Mouse (Mus musculus) lung, embryonic 16.5 days (tissue): ENCODE results near the gene Ubac2. TPM values are rescaled to one million over a fixed set of nuclear protein-coding genes. Genes with fewer than 3 reads are reported as not detected.

Experiments used
- ATAC-seq: fragments of 200-750 bp; cut with Nextera tagmentation; 2 replicates; pipeline ENCODE4 v1.8.0; 2017; ENCODE audit warnings: low read depth, mild to moderate bottlenecking, moderate library complexity
- H3K27ac ChIP-seq: fragments of 300-500 bp; sonication (generic); 2 replicates; pipeline ENCODE4 v1.5.1; 2014; ENCODE audit warnings: mild to moderate bottlenecking, control low read depth, low read length
- H3K27me3 ChIP-seq: fragments of 300-500 bp; sonication (generic); 2 replicates; pipeline ENCODE4 v1.6.1; 2014; ENCODE audit warnings: low read depth, low read length, mixed read lengths; ENCODE audit not compliant: control insufficient read depth, insufficient read depth
- H3K36me3 ChIP-seq: fragments of 300-500 bp; sonication (generic); 2 replicates; pipeline ENCODE4 v1.6.1; 2014; ENCODE audit warnings: low read length; ENCODE audit not compliant: control insufficient read depth, insufficient read depth
- H3K4me1 ChIP-seq: fragments of 300-500 bp; sonication (generic); replicated peaks from 2 replicates; pipeline ENCODE4 v1.6.1; 2014; ENCODE audit warnings: low read length, mixed read lengths; ENCODE audit not compliant: control insufficient read depth, insufficient read depth
- H3K4me2 ChIP-seq: fragments of 300-500 bp; sonication (generic); 2 replicates; pipeline ENCODE4 v1.6.1; 2014; ENCODE audit warnings: low read depth, low read length, control low read depth
- H3K4me3 ChIP-seq: fragments of 300-500 bp; sonication (generic); 2 replicates; pipeline ENCODE4 v1.5.1; 2014; ENCODE audit warnings: mild to moderate bottlenecking, low read length, control low read depth
- H3K9ac ChIP-seq: fragments of 300-500 bp; sonication (generic); 2 replicates; pipeline ENCODE4 v1.6.1; 2014; ENCODE audit warnings: low read length, control low read depth
- H3K9me3 ChIP-seq: fragments of 300-500 bp; sonication (generic); 2 replicates; pipeline ENCODE4 v1.6.1; 2016; ENCODE audit warnings: low read length; ENCODE audit not compliant: control insufficient read depth
- WGBS: fragments of 180-500 bp; shearing (Covaris S2); extraction: QIAGEN DNeasy Blood & Tissue Kit; methylation state at CpG from one replicate; pipeline ENCODE4 v1.1.7; 2014; 5-methylcytosine and 5-hydroxymethylcytosine counted together
- polyA plus RNA-seq: library from polyadenylated mRNA; unstranded; fragments of >200 nt; fragmentation: Nextera tagmentation; extraction: Ambion mirVana; gene quantifications from 2 replicates; pipeline ENCODE4 v1.2.1, GENCODE M21; 2015

Gene Ubac2
- polyA plus RNA-seq, 1 experiment from 2014 or later = 56.9 TPM

GRCm38 (mm10) chr14:122020567-122020966, 142.1 kb downstream of the Ubac2 start:
- Histone ChIP-seq H3K9me3 (no peaks in the 10 kb centered on the region), H3K27me3 (no peaks in the 10 kb centered on the region), H3K4me3 (no peak overlapping the region), H3K27ac (no peak overlapping the region), H3K4me1 (no peaks in the 10 kb centered on the region), H3K9ac (no peak overlapping the region), H3K4me2 (no peak overlapping the region), H3K36me3 (no peaks in the 10 kb centered on the region; the same call in 1 of the 2 replicates)
- WGBS = 89% methylated on average over 6 of the region's 6 CpGs
- no peak for ATAC-seq

GRCm38 (mm10) chr14:122023054-122023453, 144.6 kb downstream of the Ubac2 start:
- H3K9ac ChIP-seq = no peak overlapping the region
- no peaks in the 10 kb centered on the region; the same call in 1 of the 2 replicates for H3K36me3 ChIP-seq
- WGBS = 87% methylated on average over 1 of the region's 1 CpGs
- no peaks in the 10 kb centered on the region for H3K27me3 ChIP-seq
- H3K9me3 ChIP-seq = no peaks in the 10 kb centered on the region
- no peak overlapping the region for H3K4me3 ChIP-seq
- no peak overlapping the region for H3K27ac ChIP-seq
- no peak overlapping the region for H3K4me2 ChIP-seq
- H3K4me1 ChIP-seq = no peaks in the 10 kb centered on the region
- no peak for ATAC-seq

- no peaks in the 10 kb centered on the region; the same call in 1 of the 2 replicates for H3K36me3 ChIP-seq
- H3K27me3 ChIP-seq = no peaks in the 10 kb centered on the region
- H3K27ac ChIP-seq = no peak overlapping the region
- no peaks in the 10 kb centered on the region for H3K9me3 ChIP-seq
- H3K4me1 ChIP-seq = no peaks in the 10 kb centered on the region
- ATAC-seq = no peak
- H3K9ac ChIP-seq = no peak overlapping the region
- no peak overlapping the region for H3K4me3 ChIP-seq
- H3K4me2 ChIP-seq = no peak overlapping the region
Measured at GRCm38 (mm10) chr14:122023928-122024327, 145.5 kb downstream of the Ubac2 start.

GRCm38 (mm10) chr14:122028926-122029745, 150.7 kb downstream of the Ubac2 start:
- Histone ChIP-seq H3K9me3 (no peaks in the 10 kb centered on the region), H3K4me3 (no peak overlapping the region), H3K4me2 (no peak overlapping the region), H3K36me3 (no peaks in the 10 kb centered on the region), H3K4me1 (no peaks in the 10 kb centered on the region), H3K9ac (no peak overlapping the region), H3K27ac (no peak overlapping the region), H3K27me3 (no peaks in the 10 kb centered on the region)
- peak; percentile 20; the same call in 1 of the 2 replicates for ATAC-seq
- whole genome bisulfite sequencing = 80% methylated on average over 11 of the region's 11 CpGs

- Histone ChIP-seq H3K9me3 (no peaks in the 10 kb centered on the region), H3K27me3 (no peaks in the 10 kb centered on the region), H3K4me3 (no peak overlapping the region), H3K27ac (no peak overlapping the region), H3K36me3 (no peaks in the 10 kb centered on the region), H3K4me1 (no peaks in the 10 kb centered on the region), H3K9ac (no peak overlapping the region), H3K4me2 (no peak overlapping the region)
- no peak for ATAC-seq
- WGBS = 85% methylated on average over 4 of the region's 4 CpGs
Measured at GRCm38 (mm10) chr14:122029851-122030250, 151.4 kb downstream of the Ubac2 start.

GRCm38 (mm10) chr14:122032045-122032444, 153.6 kb downstream of the Ubac2 start:
- H3K4me2 ChIP-seq = no peak overlapping the region
- H3K9ac ChIP-seq = no peak overlapping the region
- WGBS = 62% methylated on average over 2 of the region's 2 CpGs
- no peaks in the 10 kb centered on the region for H3K27me3 ChIP-seq
- H3K4me3 ChIP-seq = no peak overlapping the region
- H3K27ac ChIP-seq = no peak overlapping the region
- no peaks in the 10 kb centered on the region for H3K36me3 ChIP-seq
- ATAC-seq = no peak
- peaks cover 3% of the 10 kb centered on the region; the same call in 1 of the 2 replicates for H3K9me3 ChIP-seq
- H3K4me1 ChIP-seq = no peaks in the 10 kb centered on the region

- no peak within 1 kb of the TSS for H3K4me3 ChIP-seq
- 93% methylated on average over 13 of the region's 13 CpGs for WGBS
- no peak within 1 kb of the TSS for H3K27ac ChIP-seq
- no peak within 1 kb of the TSS for H3K4me2 ChIP-seq
- H3K9me3 ChIP-seq = peaks cover 3% of the 10 kb centered on the region; the same call in 1 of the 2 replicates
- no peaks in the 10 kb centered on the region for H3K27me3 ChIP-seq
- no peaks in the 10 kb centered on the region for H3K4me1 ChIP-seq
- ATAC-seq = no peak
- no peaks in the 10 kb centered on the region for H3K36me3 ChIP-seq
- H3K9ac ChIP-seq = no peak within 1 kb of the TSS
Measured at GRCm38 (mm10) chr14:122034451-122034850, 156.0 kb downstream of the Ubac2 start, which contains the start of gene Timm8a2. Gene Timm8a2 (plus strand): TSS chr14:122034674.

GRCm38 (mm10) chr14:122035181-122035580, 156.8 kb downstream of the Ubac2 start:
- Histone ChIP-seq H3K27ac (no peak overlapping the region), H3K36me3 (no peaks in the 10 kb centered on the region), H3K9ac (no peak overlapping the region), H3K4me3 (no peak overlapping the region), H3K9me3 (peaks cover 3% of the 10 kb centered on the region; the same call in 1 of the 2 replicates), H3K27me3 (no peaks in the 10 kb centered on the region), H3K4me2 (no peak overlapping the region), H3K4me1 (no peaks in the 10 kb centered on the region)
- no peak for ATAC-seq
- WGBS = 82% methylated on average over 1 of the region's 1 CpGs

- Histone ChIP-seq H3K27me3 (no peaks in the 10 kb centered on the region), H3K9me3 (peaks cover 3% of the 10 kb centered on the region; the same call in 1 of the 2 replicates), H3K4me1 (no peaks in the 10 kb centered on the region), H3K27ac (no peak overlapping the region), H3K9ac (no peak overlapping the region), H3K36me3 (no peaks in the 10 kb centered on the region), H3K4me3 (no peak overlapping the region), H3K4me2 (no peak overlapping the region)
- ATAC-seq = no peak
- WGBS = 70% methylated on average over 2 of the region's 2 CpGs
Measured at GRCm38 (mm10) chr14:122035860-122036259, 157.4 kb downstream of the Ubac2 start.
